Mouse (Mus musculus) hindbrain, embryonic 11.5 days (tissue): ENCODE measurements around the gene Dph1. TPM values are rescaled to one million over a fixed set of nuclear protein-coding genes. Genes with fewer than 3 reads are reported as not detected.

ENCODE experiments used
- ATAC-seq: fragments of 200-750 bp; cut with Nextera tagmentation; 2 replicates; pipeline ENCODE4 v1.8.0; 2017; ENCODE audit warnings: mild to moderate bottlenecking, moderate TSS enrichment, moderate library complexity; ENCODE audit not compliant: low FRiP score
- DNase-seq: peaks from one replicate; pipeline ENCODE4 v3.0.0-alpha.2; 2015; ENCODE audit warnings: low spot score
- H3K27ac ChIP-seq: fragments of 300-500 bp; sonication (generic); 2 replicates; pipeline ENCODE4 v1.5.1; 2014; ENCODE audit warnings: mild to moderate bottlenecking, low read depth, low read length
- H3K27me3 ChIP-seq: fragments of 300-500 bp; sonication (generic); 2 replicates; pipeline ENCODE4 v1.6.1; 2014; ENCODE audit warnings: mild to moderate bottlenecking, low read length, moderate library complexity, mixed read lengths; ENCODE audit not compliant: control insufficient read depth, insufficient read depth
- H3K36me3 ChIP-seq: fragments of 300-500 bp; sonication (generic); 2 replicates; pipeline ENCODE4 v1.6.1; 2014; ENCODE audit warnings: mild to moderate bottlenecking, low read length, moderate library complexity, mixed read lengths; ENCODE audit not compliant: control insufficient read depth, insufficient read depth
- H3K4me1 ChIP-seq: fragments of 300-500 bp; sonication (generic); replicated peaks from 2 replicates; pipeline ENCODE4 v1.6.1; 2014; ENCODE audit warnings: low read length, mixed read lengths; ENCODE audit not compliant: control insufficient read depth, insufficient read depth
- H3K4me2 ChIP-seq: fragments of 300-500 bp; sonication (generic); replicated peaks from 2 replicates; pipeline ENCODE4 v1.6.1; 2014; ENCODE audit warnings: mild to moderate bottlenecking, low read depth, low read length
- H3K4me3 ChIP-seq: fragments of 300-500 bp; sonication (generic); 2 replicates; pipeline ENCODE4 v1.5.1; 2014; ENCODE audit warnings: low read depth, low read length
- H3K9ac ChIP-seq: fragments of 300-500 bp; sonication (generic); 2 replicates; pipeline ENCODE4 v1.6.1; 2014; ENCODE audit warnings: low read depth, low read length
- H3K9me3 ChIP-seq: fragments of 300-500 bp; sonication (generic); 2 replicates; pipeline ENCODE4 v1.6.1; 2016; ENCODE audit warnings: low read length; ENCODE audit not compliant: control insufficient read depth
- WGBS: fragments of 180-500 bp; shearing (Covaris S2); extraction: QIAGEN DNeasy Blood & Tissue Kit; methylation state at CpG from one replicate; pipeline ENCODE4 v1.1.7; 2014; 5-methylcytosine and 5-hydroxymethylcytosine counted together
- polyA plus RNA-seq: library from polyadenylated mRNA; unstranded; fragments of >200 nt; fragmentation: Nextera tagmentation; extraction: Ambion mirVana; gene quantifications from 2 replicates; pipeline ENCODE4 v1.2.1, GENCODE M21; 2014

Gene Dph1
- polyA plus RNA-seq, 1 experiment from 2014 or later, result 14.1 TPM

- H3K9ac ChIP-seq, result no peak overlapping the region
- no peak overlapping the region for H3K4me2 ChIP-seq
- H3K27me3 ChIP-seq, result no peaks in the 10 kb centered on the region
- H3K4me1 ChIP-seq, result no peaks in the 10 kb centered on the region
- H3K4me3 ChIP-seq, result no peak overlapping the region
- H3K27ac ChIP-seq, result no peak overlapping the region
- H3K36me3 ChIP-seq, result no peaks in the 10 kb centered on the region
- ATAC-seq (no peak), DNase-seq (no peak)
- H3K9me3 ChIP-seq, result no peaks in the 10 kb centered on the region
- WGBS, result 86% methylated on average over 12 of the region's 12 CpGs
Measured at GRCm38 (mm10) chr11:75224062-75224461, 33.0 kb upstream of the Dph1 start.

- H3K27ac ChIP-seq, result no peak overlapping the region
- H3K4me1 ChIP-seq, result no peaks in the 10 kb centered on the region
- no peaks in the 10 kb centered on the region for H3K9me3 ChIP-seq
- H3K9ac ChIP-seq, result no peak overlapping the region
- no peak overlapping the region for H3K4me3 ChIP-seq
- DNase-seq (no peak), ATAC-seq (no peak)
- H3K4me2 ChIP-seq, result no peak overlapping the region
- 52% methylated on average over 4 of the region's 6 CpGs for WGBS
- H3K36me3 ChIP-seq, result no peaks in the 10 kb centered on the region
- no peaks in the 10 kb centered on the region for H3K27me3 ChIP-seq
Measured at GRCm38 (mm10) chr11:75220517-75221145, 29.6 kb upstream of the Dph1 start.

DNA sequence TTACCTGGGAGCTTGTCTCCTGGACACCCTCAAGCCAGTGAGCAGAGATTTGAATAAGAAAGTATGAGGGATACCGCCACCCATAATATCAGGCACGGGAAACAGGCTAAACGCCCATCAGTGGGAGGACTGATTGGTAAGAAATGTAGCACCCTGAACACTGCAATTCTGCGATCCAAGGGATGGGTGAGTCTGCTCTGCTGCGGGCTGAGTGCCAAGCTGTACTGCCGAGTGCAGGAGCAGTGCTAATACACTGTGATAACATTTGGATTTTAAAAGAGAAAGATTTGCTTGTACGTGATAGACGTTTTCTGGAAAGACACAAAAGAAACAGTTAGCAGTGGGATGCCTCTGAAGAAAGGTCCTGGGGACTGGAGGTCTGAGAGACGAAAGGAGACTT is 29.1 kb upstream of the Dph1 start:
- H3K27ac ChIP-seq, result no peak overlapping the region
- no peaks in the 10 kb centered on the region for H3K36me3 ChIP-seq
- ATAC-seq (no peak), DNase-seq (no peak)
- H3K9ac ChIP-seq, result no peak overlapping the region
- 54% methylated on average over 9 of the region's 9 CpGs for WGBS
- no peak overlapping the region for H3K4me2 ChIP-seq
- H3K4me1 ChIP-seq, result no peaks in the 10 kb centered on the region
- H3K27me3 ChIP-seq, result no peaks in the 10 kb centered on the region
- no peak overlapping the region for H3K4me3 ChIP-seq
- H3K9me3 ChIP-seq, result no peaks in the 10 kb centered on the region

GRCm38 (mm10) chr11:75214081-75214950 is 23.3 kb upstream of the Dph1 start:
- DNase-seq (no peak), ATAC-seq (peak; percentile 50)
- Histone ChIP-seq H3K9me3 (no peaks in the 10 kb centered on the region), H3K36me3 (no peaks in the 10 kb centered on the region), H3K4me2 (peak overlapping the region; percentile 52), H3K27ac (peak overlapping the region; percentile 62; the same call in 1 of the 2 replicates), H3K27me3 (no peaks in the 10 kb centered on the region), H3K4me1 (peaks cover 3% of the 10 kb centered on the region; the same call in 1 of the 2 replicates), H3K9ac (peak overlapping the region; percentile 53; the same call in 1 of the 2 replicates), H3K4me3 (peak overlapping the region; percentile 27)
- 16% methylated on average over 12 of the region's 13 CpGs for WGBS

- Histone ChIP-seq H3K4me3 (peak overlapping the region; percentile 27), H3K27ac (peak overlapping the region; percentile 62; the same call in 1 of the 2 replicates), H3K9ac (peak overlapping the region; percentile 53; the same call in 1 of the 2 replicates), H3K4me1 (peaks cover 3% of the 10 kb centered on the region; the same call in 1 of the 2 replicates), H3K9me3 (no peaks in the 10 kb centered on the region), H3K4me2 (peak overlapping the region; percentile 52), H3K36me3 (no peaks in the 10 kb centered on the region), H3K27me3 (no peaks in the 10 kb centered on the region)
- ATAC-seq, result peak; percentile 70
- 4% methylated on average over 33 of the region's 35 CpGs for WGBS
- peak; percentile 76 for DNase-seq
Measured at GRCm38 (mm10) chr11:75213372-75214080, 22.5 kb upstream of the Dph1 start.

GRCm38 (mm10) chr11:75212876-75213275 is 21.8 kb upstream of the Dph1 start:
- WGBS, result 39% methylated on average over 3 of the region's 3 CpGs
- Histone ChIP-seq H3K9ac (no peak overlapping the region), H3K27me3 (no peaks in the 10 kb centered on the region), H3K4me2 (no peak overlapping the region), H3K4me3 (no peak overlapping the region), H3K9me3 (no peaks in the 10 kb centered on the region), H3K36me3 (no peaks in the 10 kb centered on the region), H3K4me1 (peaks cover 3% of the 10 kb centered on the region; the same call in 1 of the 2 replicates), H3K27ac (no peak overlapping the region)
- ATAC-seq, result no peak
- DNase-seq, result no peak

DNA sequence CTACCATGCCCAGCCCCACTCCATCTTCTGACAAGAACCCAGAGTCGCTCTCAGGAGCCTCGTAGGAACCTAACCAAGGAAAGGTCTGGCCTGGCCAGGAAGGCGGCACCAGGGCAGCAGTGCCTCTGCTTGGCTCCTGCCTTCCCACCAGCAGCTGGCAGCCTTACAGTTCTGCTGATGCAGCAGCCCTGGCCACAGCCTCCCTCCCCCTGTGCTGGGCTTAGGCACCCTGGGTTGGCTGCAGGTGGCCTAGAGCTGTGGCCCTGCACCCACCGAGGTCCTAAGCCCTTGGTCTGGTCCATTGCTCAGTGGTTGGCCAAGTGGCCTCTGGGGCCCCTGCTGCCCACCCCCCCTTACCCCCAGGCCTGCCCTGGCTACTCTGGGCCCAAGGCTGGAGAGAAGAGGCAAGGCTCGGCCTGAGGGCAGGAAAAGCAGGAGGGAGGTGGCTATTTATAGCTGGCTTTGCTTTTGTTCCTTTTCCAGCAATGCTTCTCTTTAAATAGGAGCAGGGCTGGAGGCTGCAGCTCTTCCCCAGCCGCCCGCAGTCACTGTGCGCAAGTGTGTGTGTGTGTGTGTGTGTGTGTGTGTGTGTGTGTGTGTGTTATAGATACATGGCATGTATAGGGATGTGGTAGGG is 21.1 kb upstream of the Dph1 start:
- no peak overlapping the region for H3K4me2 ChIP-seq
- no peak overlapping the region for H3K4me3 ChIP-seq
- H3K9me3 ChIP-seq, result no peaks in the 10 kb centered on the region
- peak overlapping the region; percentile 39; the same call in 1 of the 2 replicates for H3K27ac ChIP-seq
- DNase-seq (no peak), ATAC-seq (no peak)
- peaks cover 3% of the 10 kb centered on the region; the same call in 1 of the 2 replicates for H3K4me1 ChIP-seq
- WGBS, result 47% methylated on average over 8 of the region's 8 CpGs
- no peaks in the 10 kb centered on the region for H3K27me3 ChIP-seq
- H3K9ac ChIP-seq, result no peak overlapping the region
- no peaks in the 10 kb centered on the region for H3K36me3 ChIP-seq

GRCm38 (mm10) chr11:75210755-75211154 is 19.7 kb upstream of the Dph1 start:
- Histone ChIP-seq H3K27me3 (no peaks in the 10 kb centered on the region), H3K4me1 (peaks cover 3% of the 10 kb centered on the region; the same call in 1 of the 2 replicates), H3K27ac (no peak overlapping the region), H3K4me2 (no peak overlapping the region), H3K4me3 (no peak overlapping the region), H3K36me3 (no peaks in the 10 kb centered on the region), H3K9ac (no peak overlapping the region), H3K9me3 (no peaks in the 10 kb centered on the region)
- ATAC-seq (no peak), DNase-seq (no peak)
- 50% methylated on average over 6 of the region's 6 CpGs for WGBS
